ENCODE assay signal across 7 mouse cellular contexts in genomic region chr11:73014831-73015344, GRCm38 (mm10). TPM values are rescaled to one million over a fixed set of nuclear protein-coding genes. Genes with fewer than 3 reads are reported as not detected.
DNase-seq lines count a peak whose midpoint lies in the region; TF ChIP-seq lines count a peak whose summit lies in the region.

No protein-coding gene starts in this region.

- H3K4me3 ChIP-seq in olfactory bulb, adult 2 months (ENCODE audit: insufficient read depth, low read depth, low read length): no peak overlapping the region

- peaks cover 40% of the 10 kb centered on the region for H3K4me1 ChIP-seq in olfactory bulb, adult 2 months (ENCODE audit: control insufficient read depth, insufficient read depth, low read length)

- 33% methylated on average over 4 of the region's 4 CpGs for WGBS in olfactory bulb, adult 2 months

- H3K27ac ChIP-seq in olfactory bulb, adult 2 months (ENCODE audit: insufficient read depth, low read depth, low read length): peak overlapping the region; percentile 63

- peak; percentile 76 to 77 for DNase-seq in kidney, adult 8-10 months
- no peak for DNase-seq in kidney, postnatal 4 days
- peak; percentile 84 for DNase-seq in cerebellum, adult 9-10 months
- DNase-seq in kidney, adult 9 months: peak; percentile 80
- no peak for DNase-seq in lung, postnatal 25 days (ENCODE audit: low spot score)
- no peak for DNase-seq in urinary bladder, postnatal 25 days (ENCODE audit: low spot score)

- no peak for TF ChIP-seq CTCF in olfactory bulb, adult 2 months (IDR thresholded peaks at IDR 0.05; ENCODE audit: insufficient read depth, low read depth, low read length)

- TF ChIP-seq POLR2A in olfactory bulb, adult 2 months (IDR thresholded peaks at IDR 0.05; ENCODE audit: insufficient read depth, low read depth, low read length): no peak

RNA-seq across cellular contexts. Expression of gene Camkk1, which starts 3.9 kb away (rescaled TPM):
- polyA plus RNA-seq in olfactory bulb, adult 2 months (2012; ENCODE audit: insufficient read depth, insufficient read length, low replicate concordance, missing spikeins): not detected in 2 replicates

RNA-seq across cellular contexts. Expression of gene P2rx1, which starts 16.0 kb away (rescaled TPM):
- polyA plus RNA-seq in olfactory bulb, adult 2 months (2012; ENCODE audit: insufficient read depth, insufficient read length, low replicate concordance, missing spikeins): not detected in 2 replicates

RNA-seq across cellular contexts. Expression of gene Ncbp3, which starts 32.7 kb away (rescaled TPM):
- polyA plus RNA-seq in olfactory bulb, adult 2 months (2012; ENCODE audit: insufficient read depth, insufficient read length, low replicate concordance, missing spikeins): not detected in 2 replicates

RNA-seq across cellular contexts. Expression of gene Atp2a3, which starts 53.9 kb away (rescaled TPM):
- 103 TPM in 1 of 2 replicates, not detected in the other for polyA plus RNA-seq in olfactory bulb, adult 2 months (2012; ENCODE audit: insufficient read depth, insufficient read length, low replicate concordance, missing spikeins)

Comparison
In these comparisons a context has a peak if more than half of its experiments do, and no peak if none do; other contexts are left out.
1. DNase-seq: peak in kidney, adult 8-10 months (2 of 2), cerebellum, adult 9-10 months (single experiment) and kidney, adult 9 months (single experiment); none in kidney, postnatal 4 days (0 of 2), lung, postnatal 25 days (single experiment) and urinary bladder, postnatal 25 days (single experiment).